Mouse (Mus musculus): ENCODE data around the gene Aip. TPM values are rescaled to one million over a fixed set of nuclear protein-coding genes. Genes with fewer than 3 reads are reported as not detected.
A peak's percentile ranks its signal among the peaks of the same experiment; 100 is the strongest.

The Aip gene
- polyA plus RNA-seq, 1 experiment from 2014 or later: 69.4 TPM

- Histone ChIP-seq H3K27me3 (replicated peaks) (peaks cover 38% of the 10 kb centered on the region), H3K27ac (no peak overlapping the region), H3K4me2 (replicated peaks) (peak overlapping the region; percentile 92), H3K4me1 (peaks cover 42% of the 10 kb centered on the region), H3K9me3 (no peaks in the 10 kb centered on the region), H3K36me3 (0 out of 2 replicates have a peak, but pooled peaks cover under 1% of the 10 kb centered on the region), H3K4me3 (peak overlapping the region; percentile 50), H3K9ac (peak overlapping the region; percentile 69; the same call in 1 of the 2 replicates)
- no peak for ATAC-seq (ENCODE audit: low FRiP score, low read depth)
- WGBS: 66% methylated on average over 6 of the region's 6 CpGs
Observed at GRCm38 (mm10) chr19:4101466-4101865, 24.2 kb downstream of the Aip start.

GRCm38 (mm10) chr19:4100718-4101261 is 24.9 kb downstream of the Aip start:
- H3K36me3 ChIP-seq: no peaks in the 10 kb centered on the region
- no peaks in the 10 kb centered on the region for H3K9me3 ChIP-seq
- H3K9ac ChIP-seq: peak overlapping the region; percentile 69
- WGBS: under 1% methylated on average over 52 of the region's 52 CpGs
- H3K27ac ChIP-seq: no peak overlapping the region
- peak overlapping the region; percentile 92 for H3K4me2 ChIP-seq (replicated peaks)
- ATAC-seq (ENCODE audit: low FRiP score, low read depth): no peak
- peaks cover 38% of the 10 kb centered on the region for H3K27me3 ChIP-seq (replicated peaks)
- peak overlapping the region; percentile 50 for H3K4me3 ChIP-seq
- peaks cover 42% of the 10 kb centered on the region for H3K4me1 ChIP-seq

DNA sequence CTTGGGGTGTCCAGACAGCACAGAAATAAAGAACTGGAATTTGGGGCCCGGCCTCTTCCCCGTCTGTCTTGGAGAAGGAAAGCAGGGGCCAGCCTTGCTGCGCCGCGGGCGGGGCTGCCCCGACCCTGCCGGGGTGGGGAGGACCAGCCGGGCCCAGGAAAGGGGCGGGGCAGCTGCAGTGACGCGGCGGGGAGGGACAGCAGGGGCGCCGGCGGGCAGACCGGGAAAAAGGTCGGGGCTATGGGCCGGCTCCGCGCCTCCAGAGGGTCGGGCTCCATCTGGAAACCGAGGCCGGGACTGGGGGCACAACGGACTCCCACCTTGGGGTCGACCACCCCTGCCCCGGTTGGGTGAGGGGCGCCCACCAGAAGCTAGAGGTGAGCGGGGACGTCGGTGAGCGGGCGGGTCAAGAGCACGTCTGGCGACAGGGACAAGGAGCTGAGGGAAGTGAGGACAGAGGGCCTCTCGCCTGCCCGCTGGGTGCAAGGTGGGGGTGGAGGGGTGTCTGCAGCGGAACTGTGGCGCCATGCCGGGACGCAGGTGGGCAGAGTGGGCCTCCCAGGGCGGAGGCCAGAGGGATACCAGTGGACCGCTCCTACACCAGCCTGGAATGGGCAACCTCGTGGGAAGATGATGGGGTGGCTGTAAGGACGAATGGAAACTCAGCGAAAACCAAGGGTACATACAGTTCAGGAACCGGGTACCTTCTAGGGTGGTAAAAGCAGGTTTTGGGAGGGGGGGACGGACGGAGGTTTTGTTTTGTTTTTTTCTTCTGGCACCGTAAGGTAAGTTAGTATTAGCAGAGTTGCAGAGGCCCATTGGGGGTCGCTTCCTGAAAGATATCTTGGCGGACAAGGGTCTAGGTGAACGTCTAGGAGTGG is 25.6 kb downstream of the Aip start, which contains the start of gene Pitpnm1:
TSS of gene Pitpnm1 (plus strand) at position 162 of the 881 bp plus-strand sequence.
- H3K27ac ChIP-seq: no peak within 1 kb of the TSS
- WGBS: 2% methylated on average over 53 of the region's 53 CpGs

GRCm38 (mm10) chr19:4099056-4099455 is 26.6 kb downstream of the Aip start:
- no peak overlapping the region for H3K27ac ChIP-seq
- H3K36me3 ChIP-seq: no peaks in the 10 kb centered on the region
- H3K27me3 ChIP-seq (replicated peaks): peaks cover 38% of the 10 kb centered on the region
- H3K9ac ChIP-seq: no peak overlapping the region
- 14% methylated on average over 9 of the region's 9 CpGs for WGBS
- no peak overlapping the region; the same call in 1 of the 2 replicates for H3K4me3 ChIP-seq
- H3K4me1 ChIP-seq: peaks cover 42% of the 10 kb centered on the region
- peak overlapping the region; percentile 92 for H3K4me2 ChIP-seq (replicated peaks)
- no peak for ATAC-seq (ENCODE audit: low FRiP score, low read depth)
- no peaks in the 10 kb centered on the region for H3K9me3 ChIP-seq

More for the DNA sequence above, 25.6 kb downstream of the Aip start, which contains the start of gene Pitpnm1:
- H3K9me3 ChIP-seq: no peaks in the 10 kb centered on the region
- peaks cover 42% of the 10 kb centered on the region for H3K4me1 ChIP-seq
- no peaks in the 10 kb centered on the region for H3K36me3 ChIP-seq
- peaks cover 38% of the 10 kb centered on the region for H3K27me3 ChIP-seq (replicated peaks)
- peak within 1 kb of the TSS; percentile 50 for H3K4me3 ChIP-seq
- no peak for ATAC-seq (ENCODE audit: low FRiP score, low read depth)
- peak within 1 kb of the TSS; percentile 92 for H3K4me2 ChIP-seq (replicated peaks)
- H3K9ac ChIP-seq: peak within 1 kb of the TSS; percentile 69

- Histone ChIP-seq H3K9me3 (no peaks in the 10 kb centered on the region), H3K4me2 (replicated peaks) (peak overlapping the region; percentile 59; the same call in 1 of the 2 replicates), H3K4me1 (peaks cover 42% of the 10 kb centered on the region), H3K9ac (no peak overlapping the region), H3K27me3 (replicated peaks) (peaks cover 38% of the 10 kb centered on the region), H3K4me3 (no peak overlapping the region), H3K36me3 (no peaks in the 10 kb centered on the region), H3K27ac (no peak overlapping the region)
- no peak for ATAC-seq (ENCODE audit: low FRiP score, low read depth)
- WGBS: 94% methylated on average over 13 of the region's 13 CpGs
Observed at GRCm38 (mm10) chr19:4098426-4098825, 27.2 kb downstream of the Aip start.

- no peaks in the 10 kb centered on the region for H3K36me3 ChIP-seq
- no peak for ATAC-seq (ENCODE audit: low FRiP score, low read depth)
- peak overlapping the region; percentile 37; the same call in 1 of the 2 replicates for H3K27ac ChIP-seq
- peaks cover 30% of the 10 kb centered on the region for H3K27me3 ChIP-seq (replicated peaks)
- H3K4me2 ChIP-seq (replicated peaks): peak overlapping the region; percentile 59
- H3K4me1 ChIP-seq: peaks cover 42% of the 10 kb centered on the region
- H3K9me3 ChIP-seq: no peaks in the 10 kb centered on the region
- peak overlapping the region; percentile 55 for H3K9ac ChIP-seq
- 2% methylated on average over 21 of the region's 21 CpGs for WGBS
- peak overlapping the region; percentile 46 for H3K4me3 ChIP-seq
Observed at GRCm38 (mm10) chr19:4097441-4097825, 28.2 kb downstream of the Aip start.

- ATAC-seq (ENCODE audit: low FRiP score, low read depth): peak; percentile 91
- Histone ChIP-seq H3K9ac (peak within 1 kb of the TSS; percentile 55), H3K27ac (peak within 1 kb of the TSS; percentile 48; the same call in 1 of the 2 replicates), H3K9me3 (no peaks in the 10 kb centered on the region), H3K4me2 (replicated peaks) (peak within 1 kb of the TSS; percentile 59), H3K27me3 (replicated peaks) (peaks cover 24% of the 10 kb centered on the region), H3K4me3 (peak within 1 kb of the TSS; percentile 46), H3K4me1 (peaks cover 42% of the 10 kb centered on the region), H3K36me3 (no peaks in the 10 kb centered on the region)
- WGBS: under 1% methylated on average over 65 of the region's 65 CpGs
Observed at GRCm38 (mm10) chr19:4096642-4097440, 28.8 kb downstream of the Aip start, which contains the start of gene Cdk2ap2. Gene Cdk2ap2, plus strand, starts transcription at chr19:4097182.

GRCm38 (mm10) chr19:4095802-4096201 is 29.9 kb downstream of the Aip start:
- H3K9me3 ChIP-seq: no peaks in the 10 kb centered on the region
- 70% methylated on average over 3 of the region's 3 CpGs for WGBS
- no peak overlapping the region for H3K9ac ChIP-seq
- no peak for ATAC-seq (ENCODE audit: low FRiP score, low read depth)
- peaks cover 33% of the 10 kb centered on the region for H3K4me1 ChIP-seq
- H3K27ac ChIP-seq: no peak overlapping the region
- no peak overlapping the region for H3K4me2 ChIP-seq (replicated peaks)
- no peaks in the 10 kb centered on the region for H3K36me3 ChIP-seq
- no peak overlapping the region for H3K4me3 ChIP-seq
- peaks cover 16% of the 10 kb centered on the region for H3K27me3 ChIP-seq (replicated peaks)

DNA sequence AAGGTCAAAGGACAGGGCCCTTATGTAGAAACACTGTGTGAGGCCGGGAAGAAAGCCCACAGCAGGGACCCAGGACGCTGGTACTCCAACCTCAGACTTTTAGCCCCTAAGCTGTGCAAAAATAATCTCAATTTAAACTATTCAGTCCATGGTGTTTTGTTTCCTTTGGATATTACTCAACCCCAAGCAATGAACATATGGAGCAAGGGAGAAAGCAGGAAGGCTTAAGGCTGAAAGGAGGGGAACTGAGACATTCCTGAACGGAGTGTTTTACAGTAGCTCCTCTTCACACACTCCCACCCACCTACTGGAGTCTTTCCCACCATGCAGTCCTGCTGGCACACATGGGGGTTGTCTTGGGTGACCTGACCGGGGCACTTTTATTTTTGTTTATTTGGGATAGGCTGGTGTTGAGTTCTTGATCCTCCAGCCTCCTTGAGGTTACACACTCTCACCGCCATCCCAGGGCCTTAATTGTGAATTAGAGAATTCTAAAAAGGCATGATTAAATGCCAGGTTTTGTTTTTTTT is 30.8 kb downstream of the Aip start:
- Histone ChIP-seq H3K4me3 (no peak overlapping the region), H3K36me3 (no peaks in the 10 kb centered on the region), H3K4me1 (peaks cover 23% of the 10 kb centered on the region), H3K27me3 (replicated peaks) (peaks cover 7% of the 10 kb centered on the region), H3K4me2 (replicated peaks) (no peak overlapping the region), H3K9ac (no peak overlapping the region), H3K27ac (no peak overlapping the region), H3K9me3 (no peaks in the 10 kb centered on the region)
- WGBS: 77% methylated on average over 5 of the region's 5 CpGs
- no peak for ATAC-seq (ENCODE audit: low FRiP score, low read depth)

DNA sequence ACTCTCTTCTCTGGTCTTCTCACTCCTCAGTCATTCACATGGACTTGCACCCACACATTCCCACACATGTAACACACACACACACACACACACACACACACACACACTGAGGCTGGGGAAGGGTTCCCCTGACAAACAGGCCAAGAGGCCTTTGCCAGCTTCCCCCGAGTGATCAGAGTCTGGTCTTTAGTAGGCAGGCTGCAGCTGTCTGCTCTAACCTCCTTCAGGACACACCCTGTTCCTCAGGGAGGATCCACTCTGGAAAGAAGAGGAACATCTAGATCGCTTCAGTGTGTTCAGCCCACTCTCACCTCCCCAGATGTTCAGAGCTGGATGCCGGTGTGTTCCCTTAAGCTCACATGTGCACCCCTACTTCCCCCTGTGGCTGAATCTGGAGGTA is 31.3 kb downstream of the Aip start:
- Histone ChIP-seq H3K9me3 (no peaks in the 10 kb centered on the region), H3K27me3 (replicated peaks) (0 out of 2 replicates have a peak, but pooled peaks cover 3% of the 10 kb centered on the region), H3K4me2 (replicated peaks) (no peak overlapping the region), H3K27ac (no peak overlapping the region), H3K36me3 (no peaks in the 10 kb centered on the region), H3K4me1 (peaks cover 19% of the 10 kb centered on the region), H3K4me3 (no peak overlapping the region), H3K9ac (no peak overlapping the region)
- WGBS: 91% methylated on average over 3 of the region's 3 CpGs
- no peak for ATAC-seq (ENCODE audit: low FRiP score, low read depth)

GRCm38 (mm10) chr19:4093772-4094171 is 31.9 kb downstream of the Aip start:
- no peaks in the 10 kb centered on the region for H3K36me3 ChIP-seq
- no peak overlapping the region for H3K4me3 ChIP-seq
- H3K9ac ChIP-seq: no peak overlapping the region
- no peaks in the 10 kb centered on the region for H3K27me3 ChIP-seq (replicated peaks)
- no peak for ATAC-seq (ENCODE audit: low FRiP score, low read depth)
- no peak overlapping the region for H3K27ac ChIP-seq
- no peaks in the 10 kb centered on the region for H3K9me3 ChIP-seq
- no peak overlapping the region for H3K4me2 ChIP-seq (replicated peaks)
- WGBS: 72% methylated on average over 7 of the region's 7 CpGs
- peaks cover 13% of the 10 kb centered on the region for H3K4me1 ChIP-seq
